Mouse (Mus musculus): ENCODE data around the gene Nbl1.

The Nbl1 gene

DNA sequence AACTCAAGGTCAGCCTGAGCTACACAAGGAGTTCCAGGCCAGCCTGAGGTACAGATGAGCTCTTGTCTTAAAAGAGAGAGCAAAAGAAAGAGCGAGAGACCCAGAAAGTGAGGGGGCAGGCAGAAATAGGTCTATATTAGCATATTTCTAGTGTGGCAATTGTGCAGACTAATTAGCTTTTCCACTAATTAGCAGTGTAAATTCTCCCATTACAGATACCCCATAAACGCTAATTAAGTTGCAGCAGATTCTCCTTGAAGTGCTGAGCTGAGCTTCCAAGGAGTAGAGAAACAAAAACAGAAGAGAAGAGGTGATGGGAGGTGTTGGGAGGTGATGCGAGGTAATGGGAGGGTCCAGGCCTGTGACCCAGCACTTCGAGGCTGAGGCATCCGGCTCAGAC, 50.2 kb downstream of the Nbl1 start:
- in situ Hi-C loops (cut with MboI; ENCODE audit: low pct_unique_long_range_greater_than_20kb in 1 of 2, low sequenced_read_pairs in 2 of 2, unreplicated experiment in 1 of 2): no loop called here

DNA sequence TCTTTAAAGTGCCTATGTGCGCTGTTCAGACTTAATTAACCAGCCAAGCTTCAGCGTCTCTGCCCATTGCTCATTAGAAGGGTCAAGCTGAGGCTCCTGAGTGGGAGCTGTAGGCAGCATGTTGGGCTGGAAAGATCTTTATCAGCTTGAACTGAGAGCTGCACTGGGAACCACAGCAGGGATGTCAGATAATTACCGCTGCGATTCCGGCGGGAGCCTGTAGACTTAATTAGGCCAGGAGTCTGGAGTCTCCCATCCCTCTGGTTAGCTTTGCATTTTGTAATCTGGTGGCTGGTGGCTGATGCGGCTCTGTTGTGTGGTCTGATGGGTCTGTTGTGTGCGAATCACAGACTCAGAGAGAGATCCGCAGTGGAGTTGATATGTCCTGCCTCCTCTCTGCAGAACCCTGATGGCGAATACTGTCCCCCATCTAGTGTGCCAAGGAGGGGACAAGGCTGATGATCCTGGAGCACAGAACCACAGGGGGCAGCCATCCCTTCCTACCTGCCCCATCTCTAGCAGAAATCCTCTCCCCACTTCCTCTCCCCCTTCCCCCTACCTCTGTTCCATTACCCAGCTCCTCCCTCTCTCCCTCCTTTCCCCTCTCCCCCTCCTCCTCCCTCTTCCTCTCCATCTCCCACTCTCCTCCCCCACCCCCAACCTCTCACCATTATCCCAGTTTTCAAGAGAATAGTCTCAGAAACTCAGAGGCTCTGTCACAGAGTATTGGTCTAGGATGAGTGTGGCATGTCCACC, 52.5 kb downstream of the Nbl1 start:
- in situ Hi-C loops (cut with MboI; ENCODE audit: low pct_unique_long_range_greater_than_20kb in 1 of 2, low sequenced_read_pairs in 2 of 2, unreplicated experiment in 1 of 2): no loop called here

DNA sequence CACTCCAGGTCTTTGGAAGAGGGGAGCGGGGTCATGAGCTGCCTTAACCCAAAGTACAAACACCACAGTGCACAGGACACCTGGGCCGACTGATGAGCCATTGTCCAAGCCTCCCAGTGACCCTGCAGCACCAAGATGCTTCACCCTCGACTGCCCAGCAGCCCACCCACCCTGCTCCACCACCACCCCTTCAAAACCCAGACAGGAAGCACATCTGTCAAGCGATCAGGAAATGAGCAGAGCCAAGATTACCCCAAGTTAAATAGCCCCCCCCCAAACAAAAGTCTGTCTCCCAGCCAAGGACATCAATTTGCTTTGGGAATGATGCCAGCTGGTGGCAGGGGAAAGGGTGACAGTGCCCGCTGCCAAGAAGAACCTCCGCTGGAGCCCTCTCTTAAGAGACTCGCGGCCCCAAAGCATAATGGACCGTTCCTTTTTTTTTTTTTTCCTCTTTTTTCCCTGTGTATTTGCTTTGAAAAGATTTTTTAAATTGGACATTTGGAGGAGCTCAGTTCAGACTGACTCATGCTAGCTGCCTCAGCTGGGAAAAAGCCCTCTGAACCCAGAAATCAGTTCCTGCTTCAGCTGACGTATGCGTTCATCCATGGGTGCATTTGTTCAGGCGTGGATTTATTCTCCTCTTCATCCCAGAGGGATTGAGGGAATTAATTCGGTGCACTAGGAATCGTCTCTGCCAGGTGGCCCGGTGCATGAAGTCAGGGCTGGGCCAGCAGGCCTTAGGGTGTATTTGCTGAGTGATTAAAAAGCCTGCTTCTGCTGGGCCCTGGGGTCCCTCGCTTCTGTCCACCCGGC, 54.8 kb downstream of the Nbl1 start:
- in situ Hi-C loops (cut with MboI; ENCODE audit: low pct_unique_long_range_greater_than_20kb in 1 of 2, low sequenced_read_pairs in 2 of 2, unreplicated experiment in 1 of 2): no loop called here

DNA sequence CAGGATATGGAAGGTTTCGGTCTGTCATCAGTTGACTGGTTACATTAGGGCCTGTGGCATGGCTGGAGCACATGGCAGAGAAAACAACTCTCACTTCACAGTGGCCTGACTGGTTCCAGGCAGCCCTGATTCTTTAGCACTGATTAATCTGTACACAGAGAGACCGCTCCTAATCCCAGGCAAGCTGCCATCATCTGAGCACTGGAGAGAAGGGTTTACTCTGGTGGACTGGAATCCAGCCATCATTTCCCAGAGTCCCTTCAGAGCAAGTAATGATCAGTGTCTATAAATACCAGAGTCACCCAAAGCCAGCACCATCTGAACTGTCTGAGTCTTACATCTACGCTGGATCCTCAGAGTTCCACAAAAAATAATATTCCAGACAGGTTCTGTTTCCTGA, 57.0 kb downstream of the Nbl1 start:
- in situ Hi-C loops (cut with MboI; ENCODE audit: low pct_unique_long_range_greater_than_20kb in 1 of 2, low sequenced_read_pairs in 2 of 2, unreplicated experiment in 1 of 2): no loop called here

DNA sequence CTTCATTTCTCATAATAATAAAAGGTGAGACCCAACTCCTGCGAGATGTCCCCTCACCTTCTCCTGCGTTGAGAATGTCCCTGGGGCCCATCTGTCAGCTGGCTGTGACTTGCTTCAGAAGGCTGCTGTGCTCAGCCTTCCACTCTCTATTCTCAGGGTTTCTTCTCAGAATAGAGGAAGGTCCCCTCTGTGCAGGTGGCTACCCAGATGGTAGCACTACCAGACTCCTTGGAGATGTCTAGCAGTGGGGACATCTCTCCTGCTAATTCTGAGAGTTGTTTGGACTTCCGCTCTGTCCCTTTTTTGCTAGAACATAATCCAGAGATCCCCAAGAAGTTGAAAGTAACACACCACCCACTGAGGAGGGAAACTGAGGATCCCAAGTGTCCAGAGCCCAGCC, 57.9 kb downstream of the Nbl1 start:
- in situ Hi-C loops (cut with MboI; ENCODE audit: low pct_unique_long_range_greater_than_20kb in 1 of 2, low sequenced_read_pairs in 2 of 2, unreplicated experiment in 1 of 2): no loop called here

DNA sequence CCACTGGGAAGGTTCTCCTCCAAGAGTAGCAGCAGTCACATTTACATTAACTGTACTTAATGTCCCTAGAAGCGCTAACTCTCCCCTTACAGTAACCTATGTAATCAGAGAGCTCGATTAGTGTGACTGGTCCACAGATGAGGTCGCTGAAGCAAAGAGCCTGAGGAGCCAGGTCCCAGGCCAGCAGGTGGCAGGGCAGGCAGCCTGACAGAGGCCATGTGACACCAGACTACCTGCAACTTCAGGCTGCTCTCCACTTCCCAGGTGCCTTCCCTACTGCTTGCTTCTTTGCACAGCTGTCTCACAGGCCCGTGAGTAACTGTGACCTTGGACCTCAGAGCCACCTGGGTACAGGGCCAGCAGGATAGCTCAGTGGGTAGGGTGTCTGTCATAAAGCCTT, 58.3 kb downstream of the Nbl1 start:
- in situ Hi-C loops (cut with MboI; ENCODE audit: low pct_unique_long_range_greater_than_20kb in 1 of 2, low sequenced_read_pairs in 2 of 2, unreplicated experiment in 1 of 2): no loop called here

GRCm38 (mm10) chr4:139034010-139034367, 58.8 kb downstream of the Nbl1 start:
- in situ Hi-C loops (cut with MboI; ENCODE audit: low pct_unique_long_range_greater_than_20kb in 1 of 2, low sequenced_read_pairs in 2 of 2, unreplicated experiment in 1 of 2): no loop called here

DNA sequence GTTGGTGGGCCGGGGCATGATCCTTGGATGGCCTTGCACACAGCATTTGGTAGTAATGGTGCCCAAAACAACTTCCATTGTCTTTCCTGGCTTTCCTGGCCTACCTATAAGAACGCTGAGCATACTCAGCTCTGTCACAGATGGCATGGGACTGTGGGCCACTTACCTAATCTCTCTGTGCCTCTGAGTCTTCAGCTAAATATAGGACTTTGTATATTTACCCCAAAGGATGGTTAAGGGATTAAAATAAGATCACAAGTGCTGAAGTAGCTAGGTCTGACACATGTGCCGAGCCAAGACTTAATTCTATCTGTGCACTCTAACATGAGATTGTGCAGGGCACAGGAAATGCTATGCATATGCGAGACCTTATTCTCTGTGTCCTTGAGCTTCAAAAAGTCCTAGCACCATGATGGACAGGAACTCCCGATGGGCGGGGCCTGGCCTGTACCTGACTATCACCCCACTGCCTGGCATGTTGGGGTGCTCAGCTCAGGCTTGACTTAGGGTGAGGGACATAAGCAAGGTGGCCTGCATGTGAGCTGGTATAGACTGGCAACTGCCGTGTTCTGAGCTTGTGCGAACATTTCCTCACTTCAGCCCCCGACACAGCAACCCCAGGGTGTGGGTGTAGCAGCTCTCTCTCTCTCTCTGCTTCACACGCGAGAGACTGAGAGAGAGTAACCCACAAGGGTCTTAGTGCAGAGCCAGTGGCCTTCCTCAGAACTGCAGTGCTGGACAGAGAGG, 59.4 kb downstream of the Nbl1 start:
- in situ Hi-C loops (cut with MboI; ENCODE audit: low pct_unique_long_range_greater_than_20kb in 1 of 2, low sequenced_read_pairs in 2 of 2, unreplicated experiment in 1 of 2): no loop called here

DNA sequence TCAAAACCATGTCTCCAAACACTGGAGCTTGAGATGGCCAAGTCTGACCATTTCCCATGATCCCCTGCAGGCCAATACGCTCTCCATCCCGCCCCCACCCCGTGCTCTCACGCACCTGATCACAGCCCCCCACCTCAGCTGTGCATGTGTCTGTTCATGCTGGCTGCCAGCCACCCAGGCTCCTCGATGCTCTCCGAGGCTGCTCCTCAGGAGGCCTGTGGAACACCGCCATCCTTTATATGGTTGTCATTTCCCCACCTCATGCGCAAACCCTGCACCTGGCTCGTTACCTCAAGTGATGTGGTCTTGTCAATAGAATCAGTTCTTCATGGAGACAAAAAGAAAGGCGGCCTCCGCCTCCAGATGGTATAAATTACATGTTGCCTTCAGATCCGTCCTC, 60.3 kb downstream of the Nbl1 start:
- in situ Hi-C loops (cut with MboI; ENCODE audit: low pct_unique_long_range_greater_than_20kb in 1 of 2, low sequenced_read_pairs in 2 of 2, unreplicated experiment in 1 of 2): no loop called here
